Mouse (Mus musculus): ENCODE results near the gene Srsf6.

DNA sequence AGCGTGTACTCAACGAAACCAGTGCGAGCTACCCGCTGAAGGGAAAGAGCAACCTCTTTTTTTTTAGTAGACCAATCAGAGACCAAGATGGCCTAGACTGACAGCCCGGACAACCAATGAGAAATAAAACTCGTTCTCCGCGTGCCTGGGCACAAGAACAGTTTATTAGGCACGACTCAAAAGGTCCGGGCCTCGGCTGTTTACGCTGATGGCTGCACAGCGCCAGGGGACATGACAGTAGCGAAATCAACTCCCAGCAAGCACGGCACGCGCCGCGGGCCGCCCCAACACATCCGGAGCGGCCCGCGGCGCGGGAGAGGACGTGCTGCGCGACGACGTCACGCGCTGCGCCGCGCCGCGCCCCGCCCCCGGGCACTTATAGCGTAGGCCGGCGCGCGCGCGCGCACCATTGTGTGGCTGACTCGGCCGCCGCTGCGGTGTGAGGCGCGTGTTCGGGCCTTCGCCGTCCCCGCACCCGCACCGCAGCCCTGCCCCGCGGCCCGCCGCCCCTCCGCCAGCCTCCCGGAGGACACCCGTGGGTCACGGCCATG is at the start of gene Srsf6:
- TF ChIP-seq CTCF (conservative IDR thresholded peaks at IDR 0.05; ENCODE audit: low read length) (no peak), NANOG (IDR thresholded peaks at IDR 0.05; ENCODE audit: borderline replicate concordance, low read length) (no peak), POU5F1 (IDR thresholded peaks at IDR 0.05; ENCODE audit: borderline replicate concordance, low read length) (no peak)
